Mouse (Mus musculus) central nervous system, embryonic 18 days (tissue): ENCODE data around the gene Vmn2r78. TPM values are rescaled to one million over a fixed set of nuclear protein-coding genes. Genes with fewer than 3 reads are reported as not detected.

Experiments used
- polyA plus RNA-seq: library from polyadenylated mRNA; depleted of rRNA; stranded (reverse); fragments of >200 nt; gene quantifications from 2 replicates; pipeline ENCODE4 v1.2.3, GENCODE M21; 2012; rRNA removed

The Vmn2r78 gene
- polyA plus RNA-seq: 0.01 TPM in 1 of 2 replicates, not detected in the other

DNA sequence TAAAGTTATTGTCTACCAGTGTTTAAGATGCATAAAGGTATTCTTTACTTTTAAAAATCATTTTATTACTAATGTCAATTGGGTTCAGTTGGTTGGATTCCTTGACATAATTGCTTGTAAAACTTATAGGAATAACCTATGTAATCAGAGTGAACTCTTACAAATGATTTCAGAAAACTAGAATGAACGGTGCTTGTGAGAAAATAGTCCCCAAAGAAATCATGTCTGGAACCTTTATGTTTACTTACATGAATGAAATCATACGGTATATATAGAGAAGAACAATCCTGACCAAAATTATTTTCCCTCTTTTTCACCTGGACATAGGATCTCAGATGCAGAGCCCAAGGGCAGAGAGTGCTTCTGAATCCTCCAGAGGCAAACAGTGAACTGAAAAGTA lies at the start of gene Vmn2r78:
TSS of gene Vmn2r78 (plus strand) at position 301 of the 400 bp plus-strand sequence.

GRCm38 (mm10) chr7:86995815-86996214 lies 80.9 kb downstream of the Vmn2r78 start, which contains the start of gene Vmn2r79:
TSS of gene Vmn2r79 (plus strand) at chr7:86996115.

Other genes with a start within 250 kb of the Vmn2r78 start
- not detected in 2 replicates for gene Olfr292, start 226.8 kb upstream of the Vmn2r78 start, polyA plus RNA-seq
- gene Folh1, start 139.2 kb upstream of the Vmn2r78 start, polyA plus RNA-seq: 0.88 and 0.90 TPM in 2 replicates
- gene Vmn2r77, start 120.1 kb upstream of the Vmn2r78 start, polyA plus RNA-seq: not detected in 2 replicates
- not detected in 2 replicates for gene Vmn2r79, start 81.0 kb downstream of the Vmn2r78 start, polyA plus RNA-seq